Mouse (Mus musculus) midbrain, postnatal 0 days (tissue): ENCODE data around the gene Ppp1r10. TPM values are rescaled to one million over a fixed set of nuclear protein-coding genes. Genes with fewer than 3 reads are reported as not detected.
A peak's percentile ranks its signal among the peaks of the same experiment; 100 is the strongest.

Experiments
- ATAC-seq: fragments of 200-750 bp; cut with Nextera tagmentation; 2 replicates; pipeline ENCODE4 v1.8.0; 2017; ENCODE audit warnings: moderate number of reproducible peaks, mild to moderate bottlenecking, moderate TSS enrichment, moderate library complexity; ENCODE audit not compliant: low FRiP score
- DNase-seq: peaks from one replicate; pipeline ENCODE4 v3.0.0-alpha.2; 2015; ENCODE audit warnings: low spot score
- H3K27ac ChIP-seq: fragments of 300-500 bp; sonication (generic); 2 replicates; pipeline ENCODE4 v1.5.1; 2014; ENCODE audit warnings: low read depth, mild to moderate bottlenecking, low read length, mixed read lengths
- H3K27me3 ChIP-seq: fragments of 300-500 bp; sonication (generic); 2 replicates; pipeline ENCODE4 v1.6.1; 2014; ENCODE audit warnings: low read length, control low read depth, mixed read lengths; ENCODE audit not compliant: insufficient read depth
- H3K36me3 ChIP-seq: fragments of 300-500 bp; sonication (generic); 2 replicates; pipeline ENCODE4 v1.6.1; 2014; ENCODE audit warnings: low read length, control low read depth, mixed read lengths; ENCODE audit not compliant: insufficient read depth
- H3K4me1 ChIP-seq: fragments of 300-500 bp; sonication (generic); 2 replicates; pipeline ENCODE4 v1.6.1; 2014; ENCODE audit warnings: mild to moderate bottlenecking, control low read depth, antibody characterized with exemption, low read length, mixed read lengths; ENCODE audit not compliant: insufficient read depth
- H3K4me2 ChIP-seq: fragments of 300-500 bp; sonication (generic); 2 replicates; pipeline ENCODE4 v1.6.1; 2014; ENCODE audit warnings: low read depth, mild to moderate bottlenecking, low read length, mixed read lengths; ENCODE audit not compliant: poor library complexity, severe bottlenecking
- H3K4me3 ChIP-seq: fragments of 300-500 bp; sonication (generic); 2 replicates; pipeline ENCODE4 v1.5.1; 2014; ENCODE audit warnings: low read depth, mild to moderate bottlenecking, low read length, moderate library complexity
- H3K9ac ChIP-seq: fragments of 300-500 bp; sonication (generic); replicated peaks from 2 replicates; pipeline ENCODE4 v1.6.1; 2014; ENCODE audit warnings: mild to moderate bottlenecking, low read length, moderate library complexity, mixed read lengths; ENCODE audit not compliant: poor library complexity, severe bottlenecking
- H3K9me3 ChIP-seq: fragments of 300-500 bp; sonication (generic); 2 replicates; pipeline ENCODE4 v1.6.1; 2016; ENCODE audit warnings: low read length, control low read depth
- CTCF ChIP-seq: IDR thresholded peaks from 2 replicates; pipeline ENCODE4 v1.5.1; 2016; ENCODE audit warnings: antibody characterized with exemption, mild to moderate bottlenecking
- WGBS: fragments of 180-500 bp; shearing (Covaris S2); extraction: QIAGEN DNeasy Blood & Tissue Kit; methylation state at CpG from one replicate; pipeline ENCODE4 v1.1.7; 2014; 5-methylcytosine and 5-hydroxymethylcytosine counted together
- microRNA counts: library from miRNA; unstranded; fragments of <30 nt; microRNA quantifications from one replicate; lab custom pipeline; 2015
- microRNA-seq: library from miRNA; unstranded; fragments of <30 nt; microRNA quantifications from one replicate; pipeline ENCODE4, GENCODE M21; 2016; ENCODE audit warnings: borderline number of aligned reads
- polyA plus RNA-seq: library from polyadenylated mRNA; unstranded; fragments of >200 nt; fragmentation: Nextera tagmentation; extraction: Ambion mirVana; gene quantifications from 2 replicates; pipeline ENCODE4 v1.2.1, GENCODE M21; 2015
- total RNA-seq: library from RNA; depleted of rRNA; stranded (reverse); fragments of >200 nt; gene quantifications from 2 replicates; pipeline ENCODE4 v1.2.3, GENCODE M21; 2014; rRNA removed

The Ppp1r10 gene
- total and polyA plus RNA-seq, 2 experiments from 2014 or later: 24.8 to 39.3 TPM

DNA sequence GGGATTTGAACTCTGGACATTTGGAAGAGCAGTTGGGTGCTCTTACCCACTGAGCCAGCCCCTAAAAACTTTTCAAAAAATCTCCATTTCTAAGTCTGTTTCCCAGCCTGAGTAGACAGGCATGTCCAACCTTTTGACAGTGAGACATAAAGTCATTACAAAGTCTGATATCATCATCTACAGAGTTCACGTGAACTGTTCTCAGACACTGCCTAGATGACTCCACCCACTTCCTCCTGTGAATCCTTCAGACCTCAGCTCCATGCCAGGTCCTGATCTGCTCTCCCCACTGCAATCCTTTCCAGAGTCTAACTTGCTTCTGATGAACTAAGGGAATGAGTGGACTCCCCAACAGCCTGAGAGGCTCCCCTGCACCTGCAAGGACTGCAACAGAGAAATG, 55.9 kb downstream of the Ppp1r10 start:
- H3K27ac ChIP-seq: no peak overlapping the region
- H3K9ac ChIP-seq: no peak overlapping the region
- H3K4me3 ChIP-seq: no peak overlapping the region
- H3K27me3 ChIP-seq: no peaks in the 10 kb centered on the region
- H3K4me1 ChIP-seq: peaks cover 5% of the 10 kb centered on the region
- H3K4me2 ChIP-seq: no peak overlapping the region
- TF ChIP-seq CTCF: no peak
- DNase-seq: no peak
- peaks cover 21% of the 10 kb centered on the region for H3K36me3 ChIP-seq
- WGBS: 37% methylated on average over 1 of the region's 1 CpGs
- no peaks in the 10 kb centered on the region for H3K9me3 ChIP-seq
- ATAC-seq: no peak

DNA sequence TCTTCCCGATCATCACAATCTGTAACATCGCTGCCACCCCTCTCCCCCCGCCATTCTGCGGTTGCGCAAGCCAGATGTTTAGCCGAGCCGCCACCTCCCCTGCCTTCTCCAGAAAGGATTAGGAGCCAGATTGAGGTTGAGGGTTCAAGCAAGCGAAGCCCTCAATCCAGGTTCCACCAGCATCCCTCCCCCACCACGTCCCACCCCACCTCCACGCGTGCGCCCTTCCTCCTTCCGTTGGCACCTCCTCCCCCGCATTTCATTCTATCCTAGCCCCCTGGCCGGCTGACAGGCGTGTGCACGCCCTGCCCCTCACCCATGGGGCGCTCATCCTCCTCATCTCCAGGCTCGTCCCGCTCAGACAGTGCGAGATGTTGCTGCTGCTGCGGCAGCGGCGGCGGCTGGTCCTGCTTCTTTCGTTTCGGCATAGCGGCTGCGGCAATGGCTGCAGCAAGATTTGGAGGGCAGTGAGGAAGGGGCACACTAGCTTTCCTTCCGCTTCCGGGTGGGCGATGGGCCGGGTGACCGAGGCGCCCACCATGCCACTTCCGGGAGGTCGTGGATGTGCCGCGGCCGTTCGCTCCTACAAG, 62.7 kb downstream of the Ppp1r10 start:
- peak; percentile 88 for ATAC-seq
- Histone ChIP-seq H3K9me3 (no peaks in the 10 kb centered on the region), H3K4me2 (peak overlapping the region; percentile 67), H3K36me3 (peaks cover 21% of the 10 kb centered on the region), H3K9ac (peak overlapping the region; percentile 88), H3K4me1 (peaks cover 14% of the 10 kb centered on the region), H3K27me3 (no peaks in the 10 kb centered on the region), H3K4me3 (peak overlapping the region; percentile 89), H3K27ac (peak overlapping the region; percentile 98)
- peak; percentile 93 for DNase-seq
- peak; percentile 7; the same call in 1 of the 2 replicates for TF ChIP-seq CTCF
- WGBS: under 1% methylated on average over 41 of the region's 41 CpGs

DNA sequence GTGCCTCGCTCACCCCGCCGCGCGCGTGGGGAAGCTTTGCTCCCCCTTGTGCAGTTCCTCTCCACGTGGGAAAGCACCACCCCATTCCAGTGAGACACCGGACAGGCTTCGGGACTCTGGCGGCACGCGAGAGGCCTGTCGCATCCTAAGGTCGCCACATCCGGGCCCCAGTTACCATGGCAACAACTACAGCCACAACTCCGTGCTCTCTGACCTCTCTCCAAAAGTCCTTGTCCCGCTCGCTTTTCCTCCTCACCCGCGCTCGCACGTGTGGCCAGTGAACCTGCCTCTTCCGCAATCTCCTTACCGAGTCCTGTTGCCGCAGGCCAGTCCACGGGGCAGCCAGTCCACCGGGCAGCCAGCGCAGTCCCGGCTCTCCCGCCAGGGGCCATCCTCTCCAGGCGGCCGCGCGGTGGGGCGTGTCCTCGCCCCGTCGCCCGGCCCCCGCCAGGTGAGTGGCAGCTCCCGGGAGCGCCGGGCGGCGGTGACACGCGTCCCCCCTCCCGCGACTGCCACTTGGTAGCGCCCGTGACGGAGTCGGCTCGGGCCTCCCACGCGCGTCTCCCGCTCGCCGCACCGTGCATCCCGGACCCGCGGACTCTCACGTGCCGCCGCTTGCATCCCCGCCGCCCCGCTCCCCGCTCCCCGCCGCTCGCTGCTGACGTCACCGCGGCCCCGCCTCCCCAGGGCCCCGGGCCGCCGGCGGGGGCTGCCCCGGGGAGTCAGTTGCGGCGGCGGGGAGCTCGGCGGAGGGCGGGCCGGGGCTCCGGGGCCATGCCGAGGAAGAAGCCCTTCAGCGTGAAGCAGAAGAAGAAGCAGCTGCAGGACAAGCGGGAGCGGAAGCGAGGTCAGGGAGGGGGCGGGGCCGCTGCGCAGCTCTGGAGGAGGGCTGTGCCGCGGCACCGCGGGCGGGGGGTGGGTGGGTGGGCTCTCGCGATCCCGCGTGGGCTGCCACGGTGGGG, 63.4 kb downstream of the Ppp1r10 start, which contains the start of the genes Gnl1 and Prr3:
Gene Gnl1 (plus strand): TSS at position 451 of the 962 bp plus-strand sequence.
Gene Prr3 (minus strand): TSS at position 836 of the 962 bp plus-strand sequence.
- no peak; the same call in 1 of the 2 replicates for TF ChIP-seq CTCF
- Histone ChIP-seq H3K27me3 (no peaks in the 10 kb centered on the region), H3K9ac (peak within 1 kb of the TSS; percentile 88), H3K36me3 (peaks cover 17% of the 10 kb centered on the region), H3K4me2 (peak within 1 kb of the TSS; percentile 67), H3K4me3 (peak within 1 kb of the TSS; percentile 89), H3K27ac (peak within 1 kb of the TSS; percentile 98), H3K9me3 (no peaks in the 10 kb centered on the region), H3K4me1 (peaks cover 14% of the 10 kb centered on the region)
- DNase-seq: peak; percentile 93
- ATAC-seq: peak; percentile 82
- under 1% methylated on average over 94 of the region's 109 CpGs for WGBS

DNA sequence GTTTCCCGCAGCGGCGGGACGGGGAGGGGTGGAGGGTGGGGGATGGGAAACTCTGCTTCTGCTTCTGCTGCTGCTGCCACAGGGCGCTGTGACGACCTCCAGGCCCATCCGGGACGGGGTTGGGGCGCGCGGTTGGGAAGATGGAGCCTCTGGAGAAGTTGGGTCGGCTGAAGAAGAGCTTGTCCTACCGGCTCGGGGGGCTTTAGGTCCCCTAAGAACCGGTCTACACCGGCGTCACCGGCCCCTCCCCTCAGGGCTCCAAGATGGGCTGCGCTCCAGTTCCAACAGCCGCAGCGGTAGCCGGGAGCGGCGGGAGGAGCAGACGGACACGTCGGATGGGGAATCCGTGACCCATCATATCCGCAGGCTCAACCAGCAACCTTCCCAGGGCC, 64.1 kb downstream of the Ppp1r10 start:
- no peak for TF ChIP-seq CTCF
- Histone ChIP-seq H3K4me2 (peak overlapping the region; percentile 67), H3K36me3 (peaks cover 21% of the 10 kb centered on the region), H3K4me1 (peaks cover 14% of the 10 kb centered on the region), H3K9ac (peak overlapping the region; percentile 88), H3K4me3 (peak overlapping the region; percentile 89), H3K9me3 (no peaks in the 10 kb centered on the region), H3K27me3 (no peaks in the 10 kb centered on the region), H3K27ac (peak overlapping the region; percentile 98)
- DNase-seq: peak; percentile 57
- ATAC-seq: peak; percentile 38
- 1% methylated on average over 25 of the region's 29 CpGs for WGBS

DNA sequence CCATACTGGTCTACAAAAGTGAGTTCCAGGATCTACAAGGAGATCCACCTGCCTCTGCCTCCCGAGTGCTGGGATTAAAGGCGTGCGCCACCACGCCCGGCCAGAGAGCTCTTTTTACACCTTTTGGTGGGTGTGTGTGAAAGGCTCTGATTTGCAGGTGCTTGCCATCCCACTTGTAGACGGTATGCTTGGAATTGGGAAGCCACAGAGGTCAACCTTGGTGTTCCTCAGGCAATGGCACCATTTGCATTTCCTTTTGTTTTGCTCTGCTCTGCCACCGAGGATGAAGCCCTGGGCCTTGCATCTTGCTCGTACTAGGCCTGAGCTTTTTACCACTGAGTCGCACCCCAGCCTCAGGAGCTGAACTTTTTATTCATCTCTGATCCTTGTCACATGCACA, 65.5 kb downstream of the Ppp1r10 start:
- H3K4me1 ChIP-seq: peaks cover 14% of the 10 kb centered on the region
- H3K9ac ChIP-seq: no peak overlapping the region
- H3K4me2 ChIP-seq: no peak overlapping the region

More for the DNA sequence above, 65.5 kb downstream of the Ppp1r10 start:
- Histone ChIP-seq H3K9me3 (no peaks in the 10 kb centered on the region), H3K27ac (no peak overlapping the region), H3K4me3 (no peak overlapping the region), H3K27me3 (no peaks in the 10 kb centered on the region), H3K36me3 (peaks cover 32% of the 10 kb centered on the region)
- no peak for ATAC-seq
- 91% methylated on average over 9 of the region's 9 CpGs for WGBS
- no peak for DNase-seq
- no peak for TF ChIP-seq CTCF

MicroRNAs encoded within 50 kb of the gene (microRNA counts, 519-probe panel; counts per million panel counts)
- 528 counts per million, percentile 58 among the panel's probes with 10 or more counts for microRNA mmu-miR-1894-3p (lab: Ali Mortazavi, UCI)
- 528 counts per million, percentile 58 among the panel's probes with 10 or more counts for microRNA mmu-miR-1894-5p (lab: Ali Mortazavi, UCI)
- 528 counts per million, percentile 58 among the panel's probes with 10 or more counts for microRNA mmu-miR-877 (lab: Ali Mortazavi, UCI)

Small RNA genes within 50 kb of the gene (microRNA-seq; reads per million reads assigned to microRNA genes)
- gene Gm28033: not detected
- not detected for gene Mir1894
- 150 reads per million, percentile 50 among the genes with 10 or more reads in this experiment for gene Mir877

Other genes starting within 250 kb of the Ppp1r10 start
- gene Vars2, start 248.8 kb upstream of the Ppp1r10 start, total RNA-seq: 43.0 and 49.2 TPM in 2 replicates
- 13.8 and 15.9 TPM in 2 replicates for gene Vars2, start 248.8 kb upstream of the Ppp1r10 start, polyA plus RNA-seq
- gene Gtf2h4, start 242.7 kb upstream of the Ppp1r10 start, total RNA-seq: 20.6 and 27.7 TPM in 2 replicates
- gene Gtf2h4, start 242.7 kb upstream of the Ppp1r10 start, polyA plus RNA-seq: 17.8 and 18.4 TPM in 2 replicates
- gene Ddr1, start 211.8 kb upstream of the Ppp1r10 start, total RNA-seq: 82.8 and 100 TPM in 2 replicates
- gene Ddr1, start 211.8 kb upstream of the Ppp1r10 start, polyA plus RNA-seq: 48.5 and 49.3 TPM in 2 replicates
- 10.9 and 13.5 TPM in 2 replicates for gene Ier3, start 94.8 kb upstream of the Ppp1r10 start, total RNA-seq
- 12.2 and 16.0 TPM in 2 replicates for gene Ier3, start 94.8 kb upstream of the Ppp1r10 start, polyA plus RNA-seq
- 112 and 122 TPM in 2 replicates for gene Flot1, start 93.2 kb upstream of the Ppp1r10 start, total RNA-seq
- gene Flot1, start 93.2 kb upstream of the Ppp1r10 start, polyA plus RNA-seq: 124 and 140 TPM in 2 replicates
- gene Tubb5, start 78.1 kb upstream of the Ppp1r10 start, total RNA-seq: 3,416 and 3,526 TPM in 2 replicates
- gene Tubb5, start 78.1 kb upstream of the Ppp1r10 start, polyA plus RNA-seq: 1,872 and 1,886 TPM in 2 replicates
- 22.4 and 22.6 TPM in 2 replicates for gene Mdc1, start 74.9 kb upstream of the Ppp1r10 start, total RNA-seq
- 3.7 and 4.7 TPM in 2 replicates for gene Mdc1, start 74.9 kb upstream of the Ppp1r10 start, polyA plus RNA-seq
- 7.6 and 12.1 TPM in 2 replicates for gene Nrm, start 55.1 kb upstream of the Ppp1r10 start, total RNA-seq
- 11.0 and 11.8 TPM in 2 replicates for gene Nrm, start 55.1 kb upstream of the Ppp1r10 start, polyA plus RNA-seq
- gene Ppp1r18, start 50.8 kb upstream of the Ppp1r10 start, total RNA-seq: 16.2 and 33.0 TPM in 2 replicates
- gene Ppp1r18, start 50.8 kb upstream of the Ppp1r10 start, polyA plus RNA-seq: 14.1 and 14.4 TPM in 2 replicates
- 26.7 and 27.7 TPM in 2 replicates for gene Dhx16, start 36.6 kb upstream of the Ppp1r10 start, total RNA-seq
- gene Dhx16, start 36.6 kb upstream of the Ppp1r10 start, polyA plus RNA-seq: 23.6 and 25.1 TPM in 2 replicates
- 43.5 and 47.7 TPM in 2 replicates for gene 2310061I04Rik, start 19.0 kb upstream of the Ppp1r10 start, total RNA-seq
- gene 2310061I04Rik, start 19.0 kb upstream of the Ppp1r10 start, polyA plus RNA-seq: 88.3 and 89.3 TPM in 2 replicates
- 199 and 216 TPM in 2 replicates for gene Atat1, start 6.4 kb upstream of the Ppp1r10 start, total RNA-seq
- gene Atat1, start 6.4 kb upstream of the Ppp1r10 start, polyA plus RNA-seq: 326 and 332 TPM in 2 replicates
- 37.2 and 46.6 TPM in 2 replicates for gene Mrps18b, start within 50 bp of the Ppp1r10 start, total RNA-seq
- gene Mrps18b, start within 50 bp of the Ppp1r10 start, polyA plus RNA-seq: 55.7 and 57.4 TPM in 2 replicates
- 61.8 and 67.0 TPM in 2 replicates for gene Abcf1, start 53.3 kb downstream of the Ppp1r10 start, total RNA-seq
- gene Abcf1, start 53.3 kb downstream of the Ppp1r10 start, polyA plus RNA-seq: 89.0 and 100 TPM in 2 replicates
- 94.9 and 117 TPM in 2 replicates for gene Gnl1, start 63.4 kb downstream of the Ppp1r10 start, total RNA-seq
- gene Gnl1, start 63.4 kb downstream of the Ppp1r10 start, polyA plus RNA-seq: 80.8 and 82.8 TPM in 2 replicates
- 43.9 and 57.8 TPM in 2 replicates for gene Prr3, start 63.8 kb downstream of the Ppp1r10 start, total RNA-seq
- gene Prr3, start 63.8 kb downstream of the Ppp1r10 start, polyA plus RNA-seq: 97.0 and 100 TPM in 2 replicates
- 0.16 and 1.7 TPM in 2 replicates for gene H2-T24, start 104.1 kb downstream of the Ppp1r10 start, total RNA-seq
- 5.3 and 7.2 TPM in 2 replicates for gene H2-T24, start 104.1 kb downstream of the Ppp1r10 start, polyA plus RNA-seq
- 6.1 and 9.2 TPM in 2 replicates for gene H2-T23, start 116.4 kb downstream of the Ppp1r10 start, total RNA-seq
- 6.4 and 7.3 TPM in 2 replicates for gene H2-T23, start 116.4 kb downstream of the Ppp1r10 start, polyA plus RNA-seq
- gene H2-T22, start 126.3 kb downstream of the Ppp1r10 start, total RNA-seq: 11.5 and 11.8 TPM in 2 replicates
- gene H2-T22, start 126.3 kb downstream of the Ppp1r10 start, polyA plus RNA-seq: 7.1 and 8.3 TPM in 2 replicates
- gene Gm6034, start 126.5 kb downstream of the Ppp1r10 start, total RNA-seq: 0.16 TPM in 1 of 2 replicates, not detected in the other
- gene Gm6034, start 126.5 kb downstream of the Ppp1r10 start, polyA plus RNA-seq: not detected in 2 replicates
- gene Gm11127, start 141.9 kb downstream of the Ppp1r10 start, total RNA-seq: 0.19 TPM in 1 of 2 replicates, not detected in the other
- gene Gm11127, start 141.9 kb downstream of the Ppp1r10 start, polyA plus RNA-seq: 0.12 TPM in 1 of 2 replicates, not detected in the other
- gene Gm19684, start 205.2 kb downstream of the Ppp1r10 start, total RNA-seq: not detected in 2 replicates
- not detected in 2 replicates for gene Gm19684, start 205.2 kb downstream of the Ppp1r10 start, polyA plus RNA-seq
- gene Gm7030, start 213.0 kb downstream of the Ppp1r10 start, total RNA-seq: not detected in 2 replicates
- gene Gm7030, start 213.0 kb downstream of the Ppp1r10 start, polyA plus RNA-seq: not detected in 2 replicates